Mouse (Mus musculus) CD8-positive naive resting alpha-beta T cell, adult 2 months (primary cell): ENCODE data around the gene H6pd.

Source experiments
- DNase-seq, 2 experiments: peaks; one replicate each; pipeline ENCODE4 v3.0.0; 2022; ENCODE audit warnings: low read depth in 2 of 2, low spot score in 2 of 2

H6pd gene

DNA sequence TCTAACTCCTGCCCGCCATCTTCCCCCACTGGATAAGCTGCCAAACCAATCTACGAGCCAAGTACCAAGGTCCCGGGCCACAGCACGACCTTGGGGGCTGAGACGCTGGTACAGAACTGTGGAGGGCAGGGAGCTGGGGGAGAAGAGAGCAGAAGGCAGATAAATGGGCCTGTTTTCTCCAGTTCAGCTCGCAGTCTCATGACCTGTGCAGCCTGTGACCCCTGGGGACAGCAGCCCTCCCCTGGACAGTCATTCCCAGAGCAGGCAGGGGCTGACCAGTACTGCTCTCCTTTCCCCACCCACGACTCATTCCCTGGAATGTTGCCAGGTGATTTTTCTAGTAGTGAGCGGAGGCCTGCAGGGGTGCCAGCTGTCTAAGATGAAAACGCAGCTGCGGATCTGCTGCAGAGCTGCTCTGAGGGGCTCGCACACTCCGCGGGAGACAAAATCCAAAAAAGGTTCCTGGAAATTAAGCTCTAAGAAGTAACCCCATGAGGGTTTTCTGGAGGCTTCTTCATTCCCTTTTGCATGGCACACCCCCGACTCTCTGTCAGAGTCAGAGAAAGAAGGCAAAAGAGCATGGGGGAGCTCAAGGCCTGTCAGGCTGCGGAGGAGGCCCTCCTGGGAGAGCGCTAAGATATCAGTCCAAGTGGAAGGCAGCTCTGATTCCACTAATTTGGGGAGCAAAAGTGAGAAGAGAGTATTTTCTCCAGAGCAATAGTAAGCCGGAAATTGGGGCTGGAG, 30.9 kb downstream of the H6pd start:
- no peak for DNase-seq

DNA sequence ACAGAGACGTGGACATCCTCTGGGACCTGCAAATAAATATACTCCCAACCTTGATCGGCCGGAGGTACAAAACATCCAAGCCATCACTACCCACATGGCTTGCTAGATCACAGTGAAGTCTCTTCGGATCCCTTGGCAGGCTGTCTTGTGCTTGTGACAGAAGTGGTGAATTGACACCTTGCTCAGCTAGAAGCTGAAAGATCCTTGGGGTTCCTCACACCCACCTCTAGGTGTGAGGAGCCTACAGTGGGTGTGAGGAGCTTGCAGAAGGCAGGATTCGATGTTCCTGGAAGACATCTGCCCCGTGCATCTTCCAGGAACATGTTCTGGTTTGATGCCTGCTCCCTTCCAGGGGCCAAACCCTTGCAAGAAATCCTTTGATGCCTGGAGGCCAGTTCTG, 31.6 kb downstream of the H6pd start:
- DNase-seq: no peak

DNA sequence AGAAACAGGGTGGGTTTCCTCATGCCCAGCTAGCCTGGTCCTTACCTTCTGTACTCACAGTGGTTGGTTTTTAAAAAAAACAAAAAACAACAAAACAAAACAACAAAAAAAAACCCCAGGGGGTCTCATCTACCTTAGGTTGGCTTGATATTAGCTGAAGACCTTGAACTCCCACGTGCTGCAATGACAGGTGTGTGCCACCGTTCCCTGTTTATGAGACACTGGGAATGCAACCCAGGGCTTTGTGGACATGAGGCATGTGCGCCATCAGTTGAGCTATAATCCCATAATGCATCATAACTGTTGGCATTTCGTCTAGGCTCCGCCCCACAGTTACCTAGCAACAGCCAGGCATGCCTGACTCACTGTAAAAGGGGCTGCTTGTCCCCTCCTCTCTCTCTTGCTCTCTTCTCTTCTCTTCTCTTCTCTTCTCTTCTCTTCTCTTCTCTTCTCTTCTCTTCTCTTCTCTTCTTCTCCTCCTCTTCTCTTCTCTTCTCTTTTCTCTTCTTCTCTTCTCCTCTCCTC, 33.0 kb downstream of the H6pd start:
- no peak for DNase-seq

DNA sequence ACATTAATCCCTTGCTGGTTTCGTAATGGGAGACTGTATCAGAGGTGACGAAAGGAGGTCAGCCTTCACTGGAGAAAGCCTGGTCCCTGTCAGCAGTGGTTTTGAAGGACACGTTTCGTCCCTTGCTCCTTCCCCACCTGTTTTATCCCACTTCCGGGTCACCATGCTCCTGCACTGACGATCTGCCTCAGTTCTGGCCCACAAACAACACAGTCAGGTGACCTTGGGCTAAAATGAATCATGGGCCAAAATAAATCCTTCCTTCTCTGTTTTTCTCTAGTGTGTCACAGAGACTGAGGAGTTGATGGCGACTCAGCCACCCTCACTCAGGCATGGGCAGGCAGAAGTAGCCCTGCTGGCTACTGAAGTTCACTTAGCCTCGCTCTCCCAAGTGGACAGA, 33.5 kb downstream of the H6pd start:
- DNase-seq: no peak

DNA sequence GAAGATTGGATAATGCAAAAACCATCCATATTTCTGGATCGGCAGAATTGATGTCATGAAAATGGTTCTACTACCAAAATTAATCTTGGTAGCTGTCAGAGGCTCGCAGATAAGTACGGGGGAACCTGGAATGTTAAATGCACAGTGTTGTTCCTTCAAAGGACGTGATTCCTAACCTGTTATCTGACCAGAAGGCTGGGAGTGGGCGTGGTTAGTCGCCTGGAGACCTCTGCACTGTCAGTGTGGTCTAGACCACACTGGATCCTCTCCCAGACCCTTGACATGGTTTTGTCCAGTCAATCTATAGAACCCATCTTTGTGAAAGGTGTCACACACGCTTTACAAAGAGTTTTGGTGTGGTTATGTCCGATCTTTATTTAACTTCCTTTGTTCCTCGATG, 37.4 kb downstream of the H6pd start:
- DNase-seq: no peak

DNA sequence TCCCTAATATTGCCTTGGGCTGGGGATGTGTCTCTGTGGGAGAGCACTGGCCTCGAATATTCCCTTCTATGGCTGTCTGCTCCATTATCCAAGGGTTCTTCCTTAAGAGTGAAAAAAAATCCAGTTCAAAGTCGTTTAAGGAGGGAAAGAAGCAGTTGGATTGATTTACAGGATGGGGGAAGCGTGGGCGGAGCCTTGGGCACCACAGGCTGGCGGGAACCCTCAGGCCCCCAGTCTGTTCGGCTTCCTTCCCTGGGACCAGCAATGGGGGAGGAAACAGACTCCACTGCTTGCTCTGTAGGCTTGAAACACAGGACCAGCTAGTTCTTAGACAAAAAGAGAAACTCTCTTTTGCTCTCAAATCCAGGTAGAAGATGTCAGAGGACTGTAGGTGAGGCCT, 40.3 kb downstream of the H6pd start:
- DNase-seq: no peak

DNA sequence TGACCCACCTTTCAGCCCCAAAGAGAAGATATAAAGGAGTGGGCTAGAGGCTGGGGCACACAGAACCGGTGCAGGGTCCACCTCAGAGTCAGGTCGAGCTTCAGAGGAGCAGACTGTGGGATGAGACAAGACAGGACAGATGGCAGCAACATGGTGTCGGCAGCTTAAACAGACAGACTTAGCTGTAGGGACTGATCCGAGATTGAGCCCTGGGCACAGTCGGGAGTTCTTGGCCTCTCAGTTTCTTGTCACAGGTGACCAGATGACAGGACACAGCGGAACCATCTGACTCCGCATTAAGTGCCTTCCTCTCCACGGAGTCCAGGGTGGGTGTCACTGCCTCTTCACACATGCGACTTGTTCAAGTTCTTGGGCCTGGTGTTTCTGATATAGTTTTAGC, 41.9 kb downstream of the H6pd start:
- no peak for DNase-seq

DNA sequence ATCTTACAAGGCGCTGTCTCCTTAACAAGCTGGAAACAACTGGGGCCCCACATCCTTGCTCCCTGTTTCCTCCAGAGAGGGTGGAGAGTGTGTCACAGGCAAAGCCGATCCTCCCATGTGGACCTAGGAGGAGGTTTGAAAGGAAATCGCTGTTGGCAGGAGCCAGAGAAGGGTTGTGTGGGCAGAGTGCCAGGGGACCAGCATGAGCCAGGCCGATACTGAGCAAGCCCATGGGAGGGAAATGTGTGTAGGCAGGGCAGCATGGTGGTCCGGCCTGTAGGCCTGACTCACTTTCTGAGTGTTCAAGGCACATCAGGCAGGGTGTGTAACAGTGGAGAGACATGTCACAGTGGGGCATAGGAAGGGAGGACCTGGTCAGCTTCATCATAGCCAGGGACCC, 42.6 kb downstream of the H6pd start:
- no peak for DNase-seq

DNA sequence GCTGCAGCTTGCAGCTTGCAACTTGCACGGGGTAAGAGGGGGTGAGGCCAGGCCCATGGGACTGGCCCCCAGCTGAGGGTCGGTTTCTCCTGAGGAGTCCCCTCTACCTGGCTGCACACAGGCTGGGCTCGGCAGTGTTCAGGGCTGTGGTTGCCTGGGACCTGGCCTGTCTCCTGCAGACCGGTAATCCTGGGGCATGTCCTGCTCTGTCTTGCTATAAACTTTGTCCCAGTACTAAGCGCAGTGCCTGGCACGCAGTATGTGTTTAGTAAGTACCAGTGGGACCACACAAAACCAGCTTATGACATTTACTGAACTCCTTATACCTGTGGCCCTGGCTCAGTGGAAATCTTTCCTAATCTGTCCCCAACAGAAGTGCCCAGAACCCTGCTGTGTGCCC, 43.2 kb downstream of the H6pd start:
- DNase-seq: no peak

DNA sequence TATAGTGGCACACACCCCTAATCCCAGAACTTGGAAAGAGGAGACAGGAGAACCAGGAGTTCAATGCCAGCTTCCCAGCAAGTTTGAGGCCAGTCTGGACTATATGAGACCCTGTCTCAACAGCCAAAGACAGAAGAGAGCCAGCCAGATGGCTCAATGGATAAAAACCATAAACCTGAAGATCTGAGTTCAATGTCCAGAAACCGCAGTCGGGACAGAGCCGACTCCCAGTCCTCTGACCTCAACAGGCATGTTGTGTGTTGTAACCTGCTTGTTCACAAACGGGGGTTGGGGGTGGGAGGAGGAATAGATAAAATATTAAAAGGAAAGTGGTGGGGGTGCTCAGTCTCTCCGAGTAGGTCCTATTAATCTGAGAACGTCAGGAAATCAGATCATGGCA, 43.6 kb downstream of the H6pd start:
- no peak for DNase-seq

DNA sequence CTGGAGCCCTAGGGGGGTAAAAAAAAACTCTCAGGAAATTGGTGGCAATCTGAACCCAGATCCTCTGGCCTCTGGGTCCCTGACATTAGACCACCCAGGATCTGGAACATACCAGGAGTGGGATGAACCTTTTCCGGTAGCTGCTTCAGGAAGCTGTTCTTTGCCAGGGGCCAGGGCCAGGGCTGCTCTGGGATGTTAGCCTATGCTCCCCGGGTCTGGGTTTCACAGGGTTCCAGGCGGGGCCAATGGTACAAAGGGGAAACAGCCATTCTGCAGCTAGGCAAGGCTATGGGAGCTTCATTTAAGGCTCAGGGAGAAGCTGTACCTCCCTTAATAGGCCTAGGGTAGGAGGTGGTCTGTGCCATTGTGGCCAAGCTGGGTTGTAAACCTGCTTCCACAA, 44.1 kb downstream of the H6pd start:
- no peak for DNase-seq

DNA sequence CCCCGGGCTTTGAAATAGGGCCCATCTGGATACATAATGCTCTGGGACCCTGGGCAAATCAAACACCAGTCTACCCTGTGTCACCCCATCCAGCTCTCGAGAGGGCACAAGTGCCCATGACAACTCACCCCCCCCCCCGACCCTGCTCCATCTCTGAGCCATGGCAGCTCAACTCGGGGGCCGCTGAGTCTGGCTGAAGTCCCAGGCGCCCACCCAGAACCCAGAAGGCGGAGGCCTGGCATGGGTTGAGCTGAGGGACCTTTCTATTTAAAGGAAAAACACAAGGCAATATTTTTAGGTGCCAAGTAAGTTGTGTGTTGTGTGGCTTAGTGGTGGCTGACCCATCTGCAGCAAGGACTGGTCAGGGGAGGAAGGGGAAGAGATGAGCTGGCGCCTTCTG, 44.5 kb downstream of the H6pd start:
- DNase-seq: no peak

DNA sequence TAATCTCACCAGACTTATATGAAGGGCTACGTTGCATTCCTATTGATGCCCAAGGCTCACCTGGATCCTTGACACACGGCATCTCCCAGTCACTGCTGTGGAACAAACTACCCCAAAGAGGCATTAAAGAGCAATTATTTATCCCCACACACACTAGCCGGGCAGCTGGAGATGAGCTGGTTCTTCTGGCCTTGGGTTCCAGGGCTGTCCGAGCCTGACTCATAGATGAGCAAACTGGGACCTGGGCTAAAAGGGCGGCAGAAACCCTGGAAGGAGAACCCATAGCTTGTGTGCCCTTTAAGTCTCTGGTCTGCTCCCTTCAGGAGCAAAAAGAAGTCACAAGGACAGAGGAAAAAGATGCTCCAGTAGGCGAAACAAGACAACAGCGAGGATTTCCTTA, 48.4 kb downstream of the H6pd start:
- DNase-seq: no peak

DNA sequence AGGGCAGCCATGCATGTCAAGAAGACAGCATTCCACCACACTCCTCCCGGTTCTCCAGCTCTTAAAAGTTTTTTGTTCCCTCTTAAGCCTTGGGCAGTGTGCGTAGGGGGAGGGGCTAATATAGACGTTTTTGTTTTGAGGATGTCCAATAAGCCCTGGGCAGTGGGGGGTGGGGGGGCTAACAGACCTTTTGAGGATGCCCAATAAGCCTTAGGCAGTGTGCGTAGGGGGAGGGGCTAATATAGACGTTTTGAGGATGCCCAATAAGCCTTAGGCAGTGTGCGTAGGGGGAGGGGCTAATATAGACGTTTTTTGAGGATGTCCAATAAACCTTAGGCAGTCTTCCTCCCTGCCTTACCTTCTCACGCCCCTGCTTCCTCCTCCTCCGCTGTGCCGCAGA, 49.0 kb downstream of the H6pd start:
- no peak for DNase-seq

DNA sequence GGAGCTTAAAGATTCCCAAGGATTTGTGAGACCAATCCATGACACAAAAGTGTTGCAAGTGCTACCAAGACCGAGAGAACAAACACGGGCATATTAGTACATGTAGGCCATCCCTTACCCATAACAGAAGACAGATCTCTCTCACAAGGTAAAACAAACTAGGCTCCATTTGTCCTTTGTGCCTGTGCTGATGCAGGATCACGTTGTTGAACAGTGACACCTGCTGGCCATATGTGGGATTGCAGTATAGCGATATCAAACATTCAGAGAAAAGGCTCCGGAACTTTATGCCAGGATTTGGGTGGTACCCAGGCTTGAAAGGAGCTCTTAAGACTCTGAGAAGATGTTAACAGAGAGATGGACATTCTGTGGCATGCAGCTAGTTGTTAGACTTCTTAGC, 50.3 kb downstream of the H6pd start:
- peak; percentile 77 to 84 for DNase-seq

DNA sequence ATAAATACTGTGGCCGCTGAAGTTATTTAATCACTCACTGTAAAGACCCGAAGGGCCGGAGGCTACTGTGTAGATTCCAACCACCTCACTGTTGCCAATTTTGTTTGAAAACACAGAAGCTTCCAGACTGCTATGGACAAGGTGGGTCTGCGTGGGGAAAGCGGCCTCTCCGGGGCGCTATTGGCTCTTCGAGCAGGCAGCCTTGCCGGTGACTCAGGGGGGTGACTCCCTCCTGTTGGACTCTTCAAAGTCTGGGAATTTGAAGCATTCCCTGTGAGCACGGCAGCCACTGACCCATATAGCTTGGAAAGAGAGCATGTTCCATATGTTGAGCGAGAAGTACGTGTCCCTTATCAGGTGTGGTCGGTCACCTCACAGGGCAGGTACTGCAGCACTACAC, 52.8 kb downstream of the H6pd start:
- no peak for DNase-seq

DNA sequence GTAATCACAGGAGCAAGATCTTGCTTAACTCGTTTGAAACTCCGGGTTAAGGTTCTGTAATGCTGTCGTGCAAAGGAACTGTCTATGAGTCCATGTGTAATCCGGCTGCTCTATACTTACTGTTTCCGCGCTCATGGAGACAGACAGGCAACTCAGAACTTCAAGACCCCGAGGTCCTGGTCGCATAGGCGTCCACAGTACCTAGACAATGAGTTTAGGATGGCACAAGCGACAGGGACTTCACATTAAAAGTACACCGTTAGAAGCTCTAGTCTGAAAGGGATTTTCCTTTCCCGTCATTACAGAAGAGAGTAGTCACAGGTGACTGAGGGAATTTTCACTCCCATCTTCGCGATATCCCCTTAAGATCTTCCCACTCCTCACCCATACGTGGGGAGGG, 53.2 kb downstream of the H6pd start:
- DNase-seq: no peak

DNA sequence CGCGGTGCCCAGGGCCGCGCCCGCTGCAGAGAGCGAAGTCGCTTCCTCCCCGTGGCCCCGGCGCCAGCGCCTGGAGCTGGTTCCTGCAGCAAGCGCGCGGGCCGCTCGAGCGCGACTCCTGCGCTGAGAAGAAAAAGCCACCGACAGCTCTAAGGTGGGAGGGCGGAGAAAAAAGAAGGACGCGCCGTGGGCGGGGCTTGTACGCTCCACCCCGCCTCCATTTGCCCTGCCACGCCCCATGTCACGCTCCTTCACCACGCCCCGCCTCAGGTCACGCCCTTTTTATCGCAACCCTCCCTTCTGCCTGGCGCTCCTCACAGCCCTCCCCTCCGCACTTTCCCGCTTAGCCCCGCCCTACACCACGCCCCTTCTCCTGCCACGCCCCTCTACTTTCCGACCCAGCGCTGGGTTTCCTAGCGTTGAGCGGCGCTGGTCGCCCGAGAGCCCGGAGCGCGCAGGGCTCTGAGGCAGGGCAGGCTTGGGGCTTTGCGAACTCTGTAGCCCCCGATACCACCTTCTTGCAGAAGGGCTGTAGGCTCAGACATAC, 53.9 kb downstream of the H6pd start, which contains the start of gene Spsb1:
TSS of gene Spsb1 (minus strand) at position 151 of the 547 bp plus-strand sequence.
- DNase-seq: peak; percentile 99

DNA sequence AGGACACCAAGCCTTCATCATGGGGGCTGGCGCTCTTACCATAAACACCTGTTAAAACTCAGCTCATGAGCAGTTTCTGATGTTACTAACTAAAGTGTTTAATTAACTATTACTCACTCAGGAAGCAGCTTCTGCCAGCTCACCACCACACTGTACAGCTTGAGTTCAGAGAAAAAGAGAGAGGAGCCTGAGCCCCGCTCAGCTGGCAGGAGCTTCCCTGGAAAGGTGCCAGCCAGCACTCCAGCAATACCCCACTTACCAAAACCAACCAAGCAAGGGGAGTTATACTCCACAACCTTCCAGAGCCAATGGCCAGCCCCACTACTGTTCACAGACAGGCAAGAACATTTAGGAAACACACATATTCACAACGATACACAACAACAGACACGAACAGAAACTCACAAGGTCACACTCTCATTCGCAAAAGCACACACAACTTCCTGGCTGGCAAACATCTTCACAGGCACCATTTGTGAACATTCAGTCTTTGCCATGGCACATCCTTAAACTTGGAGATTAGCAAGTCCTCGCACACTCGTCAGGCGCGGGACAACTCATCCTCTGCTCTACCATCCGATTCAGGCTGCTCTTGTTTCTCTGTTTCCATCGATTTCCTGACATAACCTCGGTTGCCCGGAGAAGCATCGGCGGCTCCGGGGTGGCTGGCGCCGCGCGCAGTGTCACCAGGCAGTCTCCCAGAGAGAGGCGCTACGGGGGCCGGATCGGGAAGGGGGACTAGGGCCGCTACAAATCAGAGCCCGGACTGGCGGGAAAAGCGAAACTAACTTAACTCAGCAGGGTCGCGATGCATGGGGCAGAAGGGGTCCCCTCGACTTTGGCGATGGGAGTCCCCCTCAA, 55.0 kb downstream of the H6pd start:
- peak; percentile 23 to 50 for DNase-seq

DNA sequence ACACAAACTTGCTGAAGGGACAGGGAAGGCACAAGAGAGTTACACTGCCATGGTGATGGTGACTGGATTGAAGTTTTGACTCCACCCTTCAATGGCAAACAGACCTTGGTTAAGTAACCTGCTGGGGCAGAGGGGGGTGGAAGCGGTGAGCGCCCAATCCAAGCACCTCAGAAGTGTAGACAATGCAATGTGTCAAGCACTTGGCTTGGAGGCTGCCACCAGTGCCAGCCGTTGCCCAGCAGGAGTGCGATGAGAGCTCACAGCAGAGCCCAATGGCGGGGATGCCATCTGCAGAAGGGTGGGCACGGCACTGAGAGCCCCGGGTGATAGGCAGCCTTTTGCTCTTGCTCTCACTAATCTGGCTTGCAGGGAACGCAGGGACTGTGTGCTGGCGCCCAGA, 56.6 kb downstream of the H6pd start:
- no peak for DNase-seq

DNA sequence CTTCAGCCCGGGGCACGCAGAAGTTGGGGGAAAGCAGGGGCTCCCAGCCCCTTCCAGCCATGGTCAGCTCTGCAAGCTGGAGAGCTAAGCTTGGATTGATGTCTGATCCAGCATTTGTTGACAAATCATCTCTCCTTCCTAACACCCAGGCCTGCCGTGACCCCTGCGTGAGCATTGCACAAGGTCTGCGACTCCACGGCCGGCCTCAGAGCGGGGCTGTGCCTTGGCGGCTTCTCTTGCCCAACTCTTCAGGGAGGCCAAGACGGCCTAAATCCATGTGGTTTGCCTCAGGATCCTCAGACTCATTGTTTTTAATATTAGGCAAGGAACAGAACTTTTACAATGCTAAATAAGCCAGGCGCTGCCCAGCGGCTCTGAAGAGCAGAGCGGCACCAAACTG, 57.6 kb downstream of the H6pd start:
- no peak for DNase-seq

DNA sequence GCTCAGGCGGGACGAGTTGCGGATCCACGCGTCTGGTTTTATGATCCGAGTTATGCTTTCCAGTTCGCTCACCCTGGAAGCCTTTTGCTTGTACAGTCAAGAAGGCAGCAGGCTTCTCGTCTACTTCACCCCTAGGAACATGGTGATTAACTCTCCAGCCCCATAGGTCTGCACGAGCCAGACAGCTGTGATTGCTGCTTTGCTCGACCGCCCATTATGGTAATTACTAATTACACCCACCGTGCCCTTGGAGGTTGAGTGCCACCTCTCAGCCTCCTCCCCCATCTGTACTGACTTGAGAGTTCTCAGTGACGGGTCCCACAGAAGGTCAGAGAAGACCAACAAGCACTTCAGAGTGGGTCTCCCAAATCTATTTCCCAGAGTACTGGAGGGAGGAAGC, 59.1 kb downstream of the H6pd start:
- no peak for DNase-seq
